Mouse (Mus musculus): ENCODE results near the gene Unc93b1.

DNA sequence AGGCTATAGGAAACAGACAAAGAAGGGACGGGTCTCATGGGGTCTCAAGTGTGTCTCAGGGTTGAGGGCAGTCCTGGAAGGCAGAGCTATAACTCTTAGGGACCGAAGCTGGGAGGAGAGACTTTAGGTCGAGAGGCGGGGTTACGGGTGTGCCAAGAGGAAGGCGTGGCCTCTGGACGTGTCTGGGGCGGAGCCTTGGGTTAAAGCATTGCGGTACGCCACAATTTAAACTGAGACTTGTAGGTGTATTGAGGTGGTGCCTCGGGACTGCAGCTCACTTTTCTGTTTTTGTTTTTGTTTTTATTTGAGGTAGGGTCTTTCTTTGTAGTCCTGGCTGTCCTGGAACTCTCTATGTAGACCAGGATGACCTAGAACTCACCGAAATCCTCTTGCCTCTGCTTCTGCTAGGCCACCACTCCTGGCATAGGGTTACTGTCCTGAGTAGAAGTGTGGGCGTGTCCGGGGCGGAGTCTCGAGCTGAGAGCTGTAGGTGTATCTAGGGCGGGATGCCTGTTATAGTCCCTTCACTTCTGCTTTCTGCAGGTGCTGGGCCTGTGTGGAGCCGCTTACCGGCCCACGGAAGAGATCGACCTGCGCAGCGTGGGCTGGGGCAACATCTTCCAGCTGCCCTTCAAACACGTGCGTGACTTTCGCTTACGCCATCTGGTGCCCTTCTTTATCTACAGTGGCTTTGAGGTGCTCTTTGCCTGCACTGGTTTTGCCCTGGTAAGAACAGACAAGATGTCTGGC lies 8.2 kb downstream of the Unc93b1 start:
- TF ChIP-seq CTCF (IDR thresholded peaks at IDR 0.05; ENCODE audit: control insufficient read depth, insufficient read depth, insufficient replicate concordance, low read depth, low read length), result no peak
- TF ChIP-seq POLR2A (IDR thresholded peaks at IDR 0.05; ENCODE audit: control insufficient read depth, low read depth, low read length), result no peak

Data from testis, adult 2 months (tissue).